Mouse (Mus musculus): ENCODE results near the gene Car10. TPM values are rescaled to one million over a fixed set of nuclear protein-coding genes. Genes with fewer than 3 reads are reported as not detected.

Gene Car10
- total and polyA plus RNA-seq, 3 experiments, result not detected

GRCm38 (mm10) chr11:93173533-93174308 lies 75.9 kb downstream of the Car10 start:
- H3K79me2 ChIP-seq (ENCODE audit: control insufficient read depth, insufficient read depth, low read length, poor library complexity), result no peaks in the 10 kb centered on the region
- DNase-seq (ENCODE audit: low read depth, low spot score), result no peak
- no peaks in the 10 kb centered on the region for H3K36me3 ChIP-seq (ENCODE audit: control insufficient read depth in 1 of 2, insufficient read depth in 2 of 2, low read length in 2 of 2)
- no peak overlapping the region for H3K4me3 ChIP-seq (ENCODE audit: control insufficient read depth in 1 of 2, insufficient read depth in 1 of 2, low read depth in 2 of 2, low read length in 2 of 2)
- H3K27me3 ChIP-seq (ENCODE audit: control insufficient read depth in 1 of 2, insufficient read depth in 2 of 2, low read length in 2 of 2), result no peaks in the 10 kb centered on the region
- H3K4me1 ChIP-seq (ENCODE audit: control insufficient read depth in 1 of 2, insufficient read depth in 2 of 2, low read length in 2 of 2), result no peaks in the 10 kb centered on the region
- TF ChIP-seq MAX (IDR thresholded peaks at IDR 0.05; ENCODE audit: low read length) (no peak), ZNF384 (IDR thresholded peaks at IDR 0.05; ENCODE audit: low read depth, low read length) (no peak), KAT2A (conservative IDR thresholded peaks at IDR 0.05; ENCODE audit: low read depth, low read length) (no peak), NRF1 (IDR thresholded peaks at IDR 0.05; ENCODE audit: insufficient read depth, low read depth, low read length, poor library complexity, severe bottlenecking) (no peak), POLR2AphosphoS2 (IDR thresholded peaks at IDR 0.05; ENCODE audit: low read length) (no peak), JUND (IDR thresholded peaks at IDR 0.05; ENCODE audit: low read depth, low read length) (no peak), USF1 (IDR thresholded peaks at IDR 0.05; ENCODE audit: low read depth, low read length) (no peak), HCFC1 (IDR thresholded peaks at IDR 0.05; ENCODE audit: low read depth, low read length) (no peak), CTCF (IDR thresholded peaks at IDR 0.05 in 2 of 3, conservative IDR thresholded peaks at IDR 0.05 in 1 of 3; ENCODE audit: control insufficient read depth in 1 of 3, insufficient read depth in 1 of 3, low read depth in 2 of 3, low read length in 3 of 3, poor library complexity in 1 of 3, severe bottlenecking in 1 of 3) (no peak), CHD1 (IDR thresholded peaks at IDR 0.05; ENCODE audit: low read depth, low read length) (no peak)
- H3K9me3 ChIP-seq (replicated peaks; ENCODE audit: insufficient read depth, low read length), result no peaks in the 10 kb centered on the region
- no peak overlapping the region for H3K27ac ChIP-seq (ENCODE audit: control insufficient read depth, low read depth, low read length)
- no peak overlapping the region for H3K9ac ChIP-seq (ENCODE audit: control insufficient read depth, low read depth, low read length, poor library complexity, severe bottlenecking)

- H3K36me3 ChIP-seq (ENCODE audit: control insufficient read depth in 1 of 2, insufficient read depth in 2 of 2, low read length in 2 of 2), result no peaks in the 10 kb centered on the region
Measured at GRCm38 (mm10) chr11:93185477-93185876, 87.6 kb downstream of the Car10 start.

GRCm38 (mm10) chr11:93186163-93186562 lies 88.3 kb downstream of the Car10 start:
- no peaks in the 10 kb centered on the region for H3K79me2 ChIP-seq (ENCODE audit: control insufficient read depth, insufficient read depth, low read length, poor library complexity)
- H3K4me3 ChIP-seq (ENCODE audit: control insufficient read depth in 1 of 2, insufficient read depth in 1 of 2, low read depth in 2 of 2, low read length in 2 of 2), result no peak overlapping the region
- H3K27ac ChIP-seq (ENCODE audit: control insufficient read depth, low read depth, low read length), result no peak overlapping the region
- no peak overlapping the region for H3K9ac ChIP-seq (ENCODE audit: control insufficient read depth, low read depth, low read length, poor library complexity, severe bottlenecking)
- no peaks in the 10 kb centered on the region for H3K27me3 ChIP-seq (ENCODE audit: control insufficient read depth in 1 of 2, insufficient read depth in 2 of 2, low read length in 2 of 2)
- no peaks in the 10 kb centered on the region for H3K36me3 ChIP-seq (ENCODE audit: control insufficient read depth in 1 of 2, insufficient read depth in 2 of 2, low read length in 2 of 2)
- H3K4me1 ChIP-seq (ENCODE audit: control insufficient read depth in 1 of 2, insufficient read depth in 2 of 2, low read length in 2 of 2), result no peaks in the 10 kb centered on the region
- no peaks in the 10 kb centered on the region for H3K9me3 ChIP-seq (replicated peaks; ENCODE audit: insufficient read depth, low read length)
- DNase-seq (ENCODE audit: low read depth, low spot score), result no peak
- TF ChIP-seq E2F4 (IDR thresholded peaks at IDR 0.05; ENCODE audit: borderline replicate concordance, low read depth, low read length) (no peak), UBTF (IDR thresholded peaks at IDR 0.05; ENCODE audit: borderline replicate concordance, insufficient read depth, low read depth, low read length) (no peak), TCF12 (IDR thresholded peaks at IDR 0.05; ENCODE audit: low read depth, low read length) (no peak), KAT2A (conservative IDR thresholded peaks at IDR 0.05; ENCODE audit: low read depth, low read length) (no peak), MAX (IDR thresholded peaks at IDR 0.05; ENCODE audit: low read length) (no peak), EP300 (IDR thresholded peaks at IDR 0.05; ENCODE audit: low read depth in 1 of 2, low read length in 2 of 2) (no peak), ZNF384 (IDR thresholded peaks at IDR 0.05; ENCODE audit: low read depth, low read length) (no peak), POLR2AphosphoS5 (IDR thresholded peaks at IDR 0.05; ENCODE audit: borderline replicate concordance, low read depth, low read length) (no peak), CHD1 (IDR thresholded peaks at IDR 0.05; ENCODE audit: low read depth, low read length) (no peak), ZKSCAN1 (IDR thresholded peaks at IDR 0.05; ENCODE audit: low read depth, low read length) (no peak), ZMIZ1 (IDR thresholded peaks at IDR 0.05; ENCODE audit: low read depth, low read length) (no peak), MAFK (IDR thresholded peaks at IDR 0.05; ENCODE audit: borderline replicate concordance, low read depth, low read length) (no peak), MAZ (IDR thresholded peaks at IDR 0.05; ENCODE audit: low read depth, low read length) (no peak), BHLHE40 (IDR thresholded peaks at IDR 0.05; ENCODE audit: borderline replicate concordance, low read depth, low read length) (no peak), SIN3A (IDR thresholded peaks at IDR 0.05; ENCODE audit: low read length) (no peak), TBP (IDR thresholded peaks at IDR 0.05; ENCODE audit: low read depth, low read length) (no peak), CTCF (IDR thresholded peaks at IDR 0.05 in 2 of 3, conservative IDR thresholded peaks at IDR 0.05 in 1 of 3; ENCODE audit: control insufficient read depth in 1 of 3, insufficient read depth in 1 of 3, low read depth in 2 of 3, low read length in 3 of 3, poor library complexity in 1 of 3, severe bottlenecking in 1 of 3) (no peak)

More at GRCm38 (mm10) chr11:93185477-93185876, 87.6 kb downstream of the Car10 start:
- H3K79me2 ChIP-seq (ENCODE audit: control insufficient read depth, insufficient read depth, low read length, poor library complexity), result no peaks in the 10 kb centered on the region
- H3K9ac ChIP-seq (ENCODE audit: control insufficient read depth, low read depth, low read length, poor library complexity, severe bottlenecking), result no peak overlapping the region
- no peak overlapping the region for H3K4me3 ChIP-seq (ENCODE audit: control insufficient read depth in 1 of 2, insufficient read depth in 1 of 2, low read depth in 2 of 2, low read length in 2 of 2)
- H3K27me3 ChIP-seq (ENCODE audit: control insufficient read depth in 1 of 2, insufficient read depth in 2 of 2, low read length in 2 of 2), result no peaks in the 10 kb centered on the region
- no peak for TF ChIP-seq ELF1 (IDR thresholded peaks at IDR 0.05; ENCODE audit: low read depth, low read length)
- no peak for TF ChIP-seq MAFK (IDR thresholded peaks at IDR 0.05; ENCODE audit: borderline replicate concordance, low read depth, low read length)
- TF ChIP-seq MYB (IDR thresholded peaks at IDR 0.05; ENCODE audit: low read depth, low read length), result no peak
- TF ChIP-seq UBTF (IDR thresholded peaks at IDR 0.05; ENCODE audit: borderline replicate concordance, insufficient read depth, low read depth, low read length), result no peak
- no peak for TF ChIP-seq POLR2AphosphoS2 (IDR thresholded peaks at IDR 0.05; ENCODE audit: low read length)
- no peak for DNase-seq (ENCODE audit: low read depth, low spot score)
- no peak overlapping the region for H3K27ac ChIP-seq (ENCODE audit: control insufficient read depth, low read depth, low read length)
- no peaks in the 10 kb centered on the region for H3K4me1 ChIP-seq (ENCODE audit: control insufficient read depth in 1 of 2, insufficient read depth in 2 of 2, low read length in 2 of 2)
- H3K9me3 ChIP-seq (replicated peaks; ENCODE audit: insufficient read depth, low read length), result no peaks in the 10 kb centered on the region

All from MEL (cell line).